ENCODE assay signal across 8 mouse cellular contexts in genomic region chr5:74702766-74703165, GRCm38 (mm10). TPM values are rescaled to one million over a fixed set of nuclear protein-coding genes. Genes with fewer than 3 reads are reported as not detected.
DNase-seq lines count a peak whose midpoint lies in the region; ATAC-seq and TF ChIP-seq lines count a peak whose summit lies in the region.

Lnx1 (minus strand) TSS chr5:74702912.

- whole genome bisulfite sequencing in forebrain, embryonic 13.5 days, result 45% methylated on average over 11 of the region's 11 CpGs
- 52% methylated on average over 11 of the region's 11 CpGs for WGBS in limb, embryonic 15.5 days
- WGBS in stomach, embryonic 14.5 days, result 55% methylated on average over 11 of the region's 11 CpGs

- no peak for TF ChIP-seq CTCF in gastrocnemius, adult 2 months (IDR thresholded peaks at IDR 0.05)

- no peaks in the 10 kb centered on the region for H3K36me3 ChIP-seq in forebrain, embryonic 13.5 days (ENCODE audit: poor library complexity, severe bottlenecking)
- H3K36me3 ChIP-seq in limb, embryonic 15.5 days, result no peaks in the 10 kb centered on the region
- H3K36me3 ChIP-seq in stomach, embryonic 14.5 days (ENCODE audit: control insufficient read depth, insufficient read depth, low read length), result no peaks in the 10 kb centered on the region

- H3K4me1 ChIP-seq in forebrain, embryonic 13.5 days, result peaks cover 24% of the 10 kb centered on the region
- peaks cover 16% of the 10 kb centered on the region for H3K4me1 ChIP-seq in limb, embryonic 15.5 days
- peaks cover 5% of the 10 kb centered on the region for H3K4me1 ChIP-seq in stomach, embryonic 14.5 days (ENCODE audit: control insufficient read depth, insufficient read depth, low read length)

- H3K27ac ChIP-seq in gastrocnemius, adult 2 months, result peak within 1 kb of the TSS; percentile 81
- H3K27ac ChIP-seq in forebrain, embryonic 13.5 days, result no peak within 1 kb of the TSS
- no peak within 1 kb of the TSS for H3K27ac ChIP-seq in limb, embryonic 15.5 days
- peak within 1 kb of the TSS; percentile 30; the same call in 1 of the 2 replicates for H3K27ac ChIP-seq in stomach, embryonic 14.5 days (ENCODE audit: low read length)

- intact Hi-C loops in gastrocnemius, adult 2 months (cut with DNase I), result no loop called here
- intact Hi-C loops in gastrocnemius, postnatal 14 days (cut with DNase I; ENCODE audit: low total_unique reads), result no loop called here

- ATAC-seq in forebrain, embryonic 13.5 days, result no peak
- 0 out of 2 replicates have a peak, but pooled peaks have one; percentile 46 for ATAC-seq in limb, embryonic 15.5 days (ENCODE audit: insufficient number of reproducible peaks, low FRiP score, low TSS enrichment, low read depth)
- ATAC-seq in stomach, embryonic 14.5 days (ENCODE audit: insufficient number of reproducible peaks, insufficient read depth, low FRiP score, low read depth), result peak; percentile 78
- no peak for ATAC-seq in activated CD4-positive, CD25-positive, alpha-beta regulatory T cell, adult 4 months

- peak within 1 kb of the TSS; percentile 59 for H3K4me3 ChIP-seq in gastrocnemius, adult 2 months
- peak within 1 kb of the TSS; percentile 40; the same call in 1 of the 2 replicates for H3K4me3 ChIP-seq in forebrain, embryonic 13.5 days
- H3K4me3 ChIP-seq in limb, embryonic 15.5 days, result no peak within 1 kb of the TSS
- H3K4me3 ChIP-seq in stomach, embryonic 14.5 days (ENCODE audit: low read depth, low read length), result peak within 1 kb of the TSS; percentile 5; the same call in 1 of the 2 replicates

- peaks cover 9% of the 10 kb centered on the region for H3K27me3 ChIP-seq in forebrain, embryonic 13.5 days
- H3K27me3 ChIP-seq in limb, embryonic 15.5 days, result no peaks in the 10 kb centered on the region
- no peaks in the 10 kb centered on the region for H3K27me3 ChIP-seq in stomach, embryonic 14.5 days (ENCODE audit: control insufficient read depth, insufficient read depth, low read length)

- peak within 1 kb of the TSS; percentile 58 for H3K4me2 ChIP-seq in forebrain, embryonic 13.5 days
- peak within 1 kb of the TSS; percentile 52 for H3K4me2 ChIP-seq in limb, embryonic 15.5 days
- peak within 1 kb of the TSS; percentile 42 for H3K4me2 ChIP-seq in stomach, embryonic 14.5 days (replicated peaks; ENCODE audit: low read depth, low read length)

- DNase-seq in gastrocnemius, adult 2 months, result peak; percentile 26
- DNase-seq in gastrocnemius, postnatal 14 days, result no peak
- peak; percentile 74 for DNase-seq in kidney, adult 18-20 months
- no peak for DNase-seq in thymus, postnatal 4 days

- no peak within 1 kb of the TSS for H3K9ac ChIP-seq in forebrain, embryonic 13.5 days
- no peak within 1 kb of the TSS for H3K9ac ChIP-seq in limb, embryonic 15.5 days
- H3K9ac ChIP-seq in stomach, embryonic 14.5 days (replicated peaks; ENCODE audit: low read depth, low read length), result no peak within 1 kb of the TSS

- H3K9me3 ChIP-seq in forebrain, embryonic 13.5 days (replicated peaks), result no peaks in the 10 kb centered on the region
- H3K9me3 ChIP-seq in limb, embryonic 15.5 days, result no peaks in the 10 kb centered on the region
- no peaks in the 10 kb centered on the region for H3K9me3 ChIP-seq in stomach, embryonic 14.5 days (ENCODE audit: control insufficient read depth, low read depth, low read length)

RNA-seq across cellular contexts. Expression of gene Lnx1, which starts in this region (rescaled TPM):
- 1 to 10 TPM; 3.4 to 4.9 TPM for total RNA-seq in gastrocnemius, adult 2 months (2021)
- total RNA-seq in gastrocnemius, postnatal 14 days (2021), result 1 to 10 TPM; 1.3 to 3.7 TPM
- 0.97 and 1.5 TPM in 2 replicates for polyA plus RNA-seq in forebrain, embryonic 13.5 days (2015; fragmentation: Nextera tagmentation; extraction: Ambion mirVana)
- 1.2 and 1.3 TPM in 2 replicates for polyA plus RNA-seq in limb, embryonic 15.5 days (2015; fragmentation: Nextera tagmentation; extraction: Ambion mirVana)
- polyA plus RNA-seq in stomach, embryonic 14.5 days (2014; fragmentation: Nextera tagmentation; extraction: Ambion mirVana), result 4.9 and 5.9 TPM in 2 replicates
- polyA plus RNA-seq in activated CD4-positive, CD25-positive, alpha-beta regulatory T cell, adult 4 months (2017; shearing (Covaris generic)), result under 1 TPM; 0.17 to 0.32 TPM

Comparison
In these comparisons a context has a peak if more than half of its experiments do, and no peak if none do; other contexts are left out.
1. DNase-seq: peak in gastrocnemius, adult 2 months (single experiment) and kidney, adult 18-20 months (single experiment); none in gastrocnemius, postnatal 14 days (single experiment) and thymus, postnatal 4 days (single experiment).
2. H3K27ac ChIP-seq: peak in gastrocnemius, adult 2 months (single experiment) and stomach, embryonic 14.5 days (single experiment); none in forebrain, embryonic 13.5 days (single experiment) and limb, embryonic 15.5 days (single experiment).
3. ATAC-seq: peak in limb, embryonic 15.5 days (single experiment) and stomach, embryonic 14.5 days (single experiment); none in forebrain, embryonic 13.5 days (single experiment) and activated CD4-positive, CD25-positive, alpha-beta regulatory T cell, adult 4 months (single experiment).
4. Peak in every context shown above with its lines, with median percentiles within 50 percentile points of each other: H3K4me2 ChIP-seq.